Mouse (Mus musculus): ENCODE data around the gene Traf7. TPM values are rescaled to one million over a fixed set of nuclear protein-coding genes. Genes with fewer than 3 reads are reported as not detected.

Traf7 gene
- total and polyA plus RNA-seq, 3 experiments = 109 to 176 (median 122) TPM

DNA sequence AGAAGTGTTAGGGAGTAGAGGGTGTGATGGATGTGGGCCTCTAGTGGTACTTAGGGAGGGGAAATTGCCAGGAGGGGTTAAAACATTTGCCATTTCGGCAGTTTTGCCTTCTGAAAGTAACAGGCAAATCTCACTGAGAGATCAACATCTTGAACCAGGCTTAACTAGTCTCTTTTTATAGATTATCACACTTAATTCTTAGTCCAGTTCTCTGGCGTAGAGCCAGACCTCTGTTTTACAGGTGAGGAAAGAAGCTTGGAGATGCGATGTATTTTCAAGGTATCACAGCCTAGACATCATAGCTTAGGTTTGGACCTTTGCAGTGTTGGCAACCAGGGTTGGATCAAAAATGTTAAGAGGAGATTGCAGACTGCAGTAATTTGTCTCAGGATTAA, 23.3 kb upstream of the Traf7 start:
- peak overlapping the region; percentile 95 for H3K9ac ChIP-seq (ENCODE audit: insufficient read depth, low read depth)
- peak overlapping the region; percentile 61 to 96 (median 94) for H3K4me3 ChIP-seq (replicated peaks in 1 of 3; ENCODE audit: low read depth in 2 of 3, low read length in 2 of 3, poor library complexity in 1 of 3)
- H3K4me2 ChIP-seq (ENCODE audit: insufficient read depth, low read depth, poor library complexity, severe bottlenecking) = peak overlapping the region; percentile 35
- H3K9me3 ChIP-seq (replicated peaks; ENCODE audit: low read length) = no peaks in the 10 kb centered on the region
- TF ChIP-seq CTCF (conservative IDR thresholded peaks at IDR 0.05 in 1 of 2, IDR thresholded peaks at IDR 0.05 in 1 of 2; ENCODE audit: low read depth in 2 of 2, low read length in 2 of 2) (no peak), NELFE (IDR thresholded peaks at IDR 0.05; ENCODE audit: low read depth, low read length) (no peak), RAD21 (IDR thresholded peaks at IDR 0.05; ENCODE audit: low read depth, low read length) (no peak), RCOR1 (conservative IDR thresholded peaks at IDR 0.05; ENCODE audit: low read depth, low read length) (no peak), JUN (IDR thresholded peaks at IDR 0.05; ENCODE audit: insufficient read depth, low read depth, low read length) (no peak), BHLHE40 (IDR thresholded peaks at IDR 0.05; ENCODE audit: low read depth, low read length) (no peak), PAX5 (IDR thresholded peaks at IDR 0.05; ENCODE audit: low read length) (no peak), KAT2A (IDR thresholded peaks at IDR 0.05; ENCODE audit: insufficient replicate concordance, low read length) (no peak)
- in situ Hi-C loops (cut with MboI; ENCODE audit: low pct_ligation_motif_present, low pct_unique_long_range_greater_than_20kb, low sequenced_read_pairs) (no loop called here), dilution Hi-C loops (cut with MboI; ENCODE audit: extremely low pct_ligation_motif_present, extremely low pct_unique_long_range_greater_than_20kb, low sequenced_read_pairs) (no loop called here)
- H3K4me1 ChIP-seq (ENCODE audit: control insufficient read depth in 1 of 2, insufficient read depth in 2 of 2) = peaks cover 0 to 40% of the 10 kb centered on the region in 2 experiments; a peak in 2 of 4 replicates
- 0 out of 2 replicates have a peak, but pooled peaks cover 8% of the 10 kb centered on the region for H3K79me2 ChIP-seq (replicated peaks; ENCODE audit: control insufficient read depth, extremely low read depth, insufficient read depth, poor library complexity, severe bottlenecking)
- DNase-seq (ENCODE audit: extremely low read depth) = no peak
- peaks cover 0 to 8% of the 10 kb centered on the region in 2 experiments for H3K36me3 ChIP-seq (replicated peaks in 1 of 2; ENCODE audit: control insufficient read depth in 1 of 2, insufficient read depth in 1 of 2, low read length in 1 of 2)
- no peak overlapping the region for H3K27ac ChIP-seq (ENCODE audit: insufficient read depth, low read depth)
- no peaks in the 10 kb centered on the region for H3K27me3 ChIP-seq (replicated peaks)

DNA sequence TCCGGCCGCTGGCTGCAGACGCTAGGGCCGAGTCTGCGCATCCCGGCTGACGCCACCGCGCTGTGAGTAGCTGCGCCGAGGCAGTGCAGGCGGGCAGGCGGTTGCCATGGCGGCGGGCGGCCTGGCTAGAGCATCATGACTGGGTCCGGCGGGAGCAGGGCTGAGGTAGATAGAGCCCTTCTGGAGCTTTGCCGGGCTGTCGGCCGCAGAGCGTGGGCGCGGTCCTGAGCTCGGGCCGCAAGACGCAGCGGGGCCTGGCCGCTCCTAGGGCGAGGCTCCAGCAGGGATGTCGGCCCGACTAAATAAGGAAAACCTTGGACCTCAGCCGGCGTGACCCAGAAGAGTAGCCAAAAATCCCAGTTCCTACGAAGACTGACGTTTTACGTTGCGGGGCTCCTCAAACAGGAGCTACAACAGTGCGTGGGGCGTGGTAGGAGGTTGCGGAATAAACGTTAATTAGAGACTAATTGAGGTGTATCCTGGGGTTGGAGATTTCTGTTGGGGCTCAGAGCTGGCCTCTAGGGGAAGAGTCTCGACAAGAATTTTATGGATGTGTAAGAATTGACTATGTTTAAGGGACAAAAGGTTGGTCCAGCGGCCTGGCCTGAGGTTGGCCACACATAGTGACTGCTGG, 22.8 kb upstream of the Traf7 start:
- dilution Hi-C loops (cut with MboI; ENCODE audit: extremely low pct_ligation_motif_present, extremely low pct_unique_long_range_greater_than_20kb, low sequenced_read_pairs) (no loop called here), in situ Hi-C loops (cut with MboI; ENCODE audit: low pct_ligation_motif_present, low pct_unique_long_range_greater_than_20kb, low sequenced_read_pairs) (no loop called here)

More for the DNA sequence above, 22.8 kb upstream of the Traf7 start:
- H3K4me1 ChIP-seq (ENCODE audit: control insufficient read depth in 1 of 2, insufficient read depth in 2 of 2) = peaks cover 0 to 40% of the 10 kb centered on the region in 2 experiments; a peak in 2 of 4 replicates
- DNase-seq (ENCODE audit: extremely low read depth) = peak; percentile 63
- peaks cover 0 to 8% of the 10 kb centered on the region in 2 experiments for H3K36me3 ChIP-seq (replicated peaks in 1 of 2; ENCODE audit: control insufficient read depth in 1 of 2, insufficient read depth in 1 of 2, low read length in 1 of 2)
- H3K9me3 ChIP-seq (replicated peaks; ENCODE audit: low read length) = no peaks in the 10 kb centered on the region
- H3K9ac ChIP-seq (ENCODE audit: insufficient read depth, low read depth) = peak overlapping the region; percentile 95
- H3K79me2 ChIP-seq (replicated peaks; ENCODE audit: control insufficient read depth, extremely low read depth, insufficient read depth, poor library complexity, severe bottlenecking) = 0 out of 2 replicates have a peak, but pooled peaks cover 8% of the 10 kb centered on the region
- H3K4me3 ChIP-seq (replicated peaks in 1 of 3; ENCODE audit: low read depth in 2 of 3, low read length in 2 of 3, poor library complexity in 1 of 3) = peak overlapping the region; percentile 61 to 96 (median 94)
- H3K27me3 ChIP-seq (replicated peaks) = no peaks in the 10 kb centered on the region
- peak overlapping the region; percentile 79 for H3K27ac ChIP-seq (ENCODE audit: insufficient read depth, low read depth)
- peak overlapping the region; percentile 35 for H3K4me2 ChIP-seq (ENCODE audit: insufficient read depth, low read depth, poor library complexity, severe bottlenecking)
- TF ChIP-seq MEF2A (IDR thresholded peaks at IDR 0.05; ENCODE audit: borderline replicate concordance, low read depth, low read length) (no peak), ELF1 (IDR thresholded peaks at IDR 0.05; ENCODE audit: low read depth, low read length) (0 out of 2 replicates have a peak, but pooled peaks have one; percentile 0), SIN3A (IDR thresholded peaks at IDR 0.05; ENCODE audit: low read length) (peak; percentile 46; the same call in 1 of the 2 replicates), NRF1 (IDR thresholded peaks at IDR 0.05; ENCODE audit: low read depth, low read length) (peak; percentile 76), MXI1 (IDR thresholded peaks at IDR 0.05; ENCODE audit: low read depth, low read length) (peak; percentile 88)
